Mouse (Mus musculus) forelimb bud, embryonic 11.5 days (tissue): ENCODE results near the gene Ush1g.
A peak's percentile ranks its signal among the peaks of the same experiment; 100 is the strongest.

Experiments
- DNase-seq: peaks from one replicate; pipeline ENCODE4 v3.0.0-alpha.2; 2012; ENCODE audit warnings: low read depth, low spot score

Gene Ush1g

DNA sequence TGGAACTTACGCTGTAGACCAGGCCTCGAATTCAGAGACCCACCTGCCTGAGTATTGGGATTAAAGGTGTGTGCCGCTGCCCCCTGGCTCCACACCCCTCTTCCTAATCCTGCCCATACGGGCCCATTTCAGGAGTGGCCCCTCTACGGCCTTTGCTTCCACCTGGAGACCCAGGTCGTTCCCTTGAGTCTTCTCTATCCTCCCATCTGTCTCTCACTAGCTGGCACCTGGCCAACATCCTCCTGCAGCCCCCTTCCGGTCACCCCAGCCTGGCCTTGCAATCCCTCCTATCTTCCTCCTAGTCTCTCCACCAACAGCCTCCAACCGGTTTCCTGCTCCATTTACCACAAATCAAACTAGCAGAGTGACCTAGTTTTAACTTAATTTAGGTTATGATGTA lies 32.0 kb downstream of the Ush1g start:
- DNase-seq = no peak

DNA sequence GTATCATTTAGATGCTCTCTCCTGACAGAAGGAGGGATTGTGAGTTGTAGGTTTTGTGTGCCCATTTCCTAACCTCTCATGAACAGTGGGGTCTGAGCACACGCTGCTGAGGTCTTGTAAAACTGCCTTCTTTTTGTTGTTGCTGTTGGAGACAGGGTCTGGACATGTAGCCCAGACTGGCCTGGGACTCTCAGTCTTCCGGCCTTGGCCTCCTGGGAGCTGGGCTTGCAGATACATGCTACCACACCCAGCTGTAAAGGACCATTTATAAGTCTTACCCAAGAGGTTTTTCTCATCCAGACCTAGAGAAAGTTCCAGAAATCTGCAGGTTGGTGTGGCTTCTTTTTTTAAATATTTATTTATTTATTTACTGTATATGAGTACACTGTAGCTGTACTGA lies 33.5 kb downstream of the Ush1g start:
- no peak for DNase-seq

DNA sequence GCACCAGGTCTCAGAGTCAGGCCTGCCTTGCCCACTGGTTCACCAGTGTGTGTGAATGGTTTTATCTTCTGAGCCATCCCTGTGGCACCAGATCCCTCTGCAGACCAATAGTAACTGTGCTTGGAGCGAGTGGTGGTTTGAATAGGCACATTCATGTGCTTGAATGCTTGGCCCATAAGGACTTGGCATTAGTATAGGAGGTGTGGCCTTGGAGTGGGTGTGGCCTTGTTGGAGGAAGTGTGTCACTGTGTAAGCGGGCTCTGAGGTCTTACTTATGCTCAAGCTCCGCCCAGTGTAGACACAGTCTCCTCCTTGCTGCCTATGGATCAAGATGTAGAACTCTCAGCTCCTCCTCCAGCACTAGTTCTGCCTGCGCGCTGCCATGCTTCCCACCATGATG lies 34.5 kb downstream of the Ush1g start:
- DNase-seq = no peak

- no peak for DNase-seq
Measured at GRCm38 (mm10) chr11:115286201-115286993, 35.4 kb downstream of the Ush1g start.

DNA sequence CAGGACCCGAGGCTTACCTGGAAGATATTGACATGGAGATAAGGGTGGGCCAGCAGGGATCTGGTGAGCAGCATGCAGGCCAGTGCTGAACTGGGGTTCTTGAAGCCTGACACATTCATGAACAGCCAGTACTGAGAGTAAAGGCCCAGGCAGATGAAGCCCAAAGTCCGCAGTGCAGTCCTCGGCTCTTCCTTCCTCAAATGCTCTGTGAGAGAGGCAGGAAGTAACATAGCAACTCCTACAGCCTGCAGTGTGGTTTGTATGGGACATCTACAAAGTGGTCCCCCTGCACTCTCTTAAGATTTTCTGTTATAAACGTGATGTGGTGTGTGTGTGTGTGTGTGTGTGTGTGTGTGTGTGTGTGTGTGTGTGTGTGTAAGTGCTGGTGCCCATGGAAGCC lies 36.6 kb downstream of the Ush1g start:
- no peak for DNase-seq

- no peak for DNase-seq
Measured at GRCm38 (mm10) chr11:115283891-115284620, 37.8 kb downstream of the Ush1g start.

DNA sequence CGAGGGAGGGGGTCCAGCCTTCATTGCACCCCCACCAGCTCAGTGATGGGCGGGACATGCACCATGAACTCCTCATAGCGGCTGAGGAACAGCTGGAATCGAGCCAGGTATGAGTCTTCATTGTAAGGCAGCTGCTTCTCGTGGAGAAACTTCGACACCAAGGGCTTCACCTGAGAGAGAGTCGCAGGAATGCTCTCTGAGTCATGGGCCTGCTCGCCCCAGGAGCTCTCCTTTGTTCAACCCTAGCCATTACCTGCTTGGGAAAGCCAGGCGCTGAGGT lies 38.4 kb downstream of the Ush1g start:
- DNase-seq = no peak

DNA sequence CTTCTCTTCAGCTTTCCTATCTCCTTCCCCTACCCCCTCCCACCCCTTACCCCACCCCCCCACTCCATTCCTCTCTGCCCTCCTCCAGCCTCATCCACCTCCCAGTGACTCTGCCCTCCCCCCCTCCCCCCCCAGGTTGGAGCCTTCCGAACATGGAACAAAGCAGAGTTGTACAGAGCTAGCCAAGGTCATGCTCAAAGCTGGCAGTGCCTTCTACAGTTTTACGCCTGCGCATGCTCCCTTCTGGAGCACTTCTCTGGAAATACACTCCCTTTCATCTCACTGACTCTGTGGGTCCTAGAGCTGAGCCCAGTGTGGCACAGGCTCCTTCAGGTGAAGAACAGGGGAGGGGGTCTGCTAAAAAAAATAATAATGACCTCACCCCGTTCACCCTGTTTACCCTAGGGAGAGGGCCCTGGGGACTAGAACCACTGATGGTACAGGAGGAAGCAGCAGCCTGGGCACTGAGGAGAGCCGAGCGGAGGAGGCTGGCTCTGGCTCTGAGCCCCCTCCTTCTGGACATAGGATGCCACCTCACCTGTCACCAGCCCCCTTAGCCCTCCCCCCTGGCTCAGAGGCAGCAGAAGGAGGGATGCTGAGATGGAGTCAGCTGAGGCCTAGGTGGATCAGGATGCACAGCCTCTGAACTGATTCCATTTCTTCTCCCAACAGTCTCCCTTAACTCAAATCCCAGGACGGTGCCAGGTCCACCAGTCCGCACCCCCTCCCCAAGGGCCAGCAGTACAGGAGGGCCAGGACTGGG lies 38.9 kb downstream of the Ush1g start:
- DNase-seq = no peak

- DNase-seq = no peak
Measured at GRCm38 (mm10) chr11:115282295-115282694, 39.5 kb downstream of the Ush1g start.

DNA sequence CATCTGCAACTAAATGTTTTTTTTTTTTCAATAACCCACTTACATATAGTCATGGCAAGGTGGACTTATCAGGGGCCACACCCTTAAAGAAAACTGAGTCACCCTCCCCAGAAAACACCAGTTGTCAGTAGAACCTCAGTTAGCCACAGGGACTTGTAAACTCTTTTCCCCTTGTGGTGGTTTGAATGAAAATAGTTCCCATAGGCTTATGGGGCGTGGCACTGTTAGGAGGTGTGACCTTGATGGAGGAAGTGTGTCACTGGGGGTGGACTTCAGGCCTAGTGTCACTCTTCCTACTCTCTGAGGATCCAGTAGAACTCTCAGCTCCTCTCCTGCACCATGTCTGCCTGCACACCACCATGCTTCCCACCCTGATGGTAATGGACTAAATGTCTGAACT lies 42.1 kb downstream of the Ush1g start:
- DNase-seq = no peak

GRCm38 (mm10) chr11:115278176-115278575 lies 43.7 kb downstream of the Ush1g start:
- DNase-seq = no peak

GRCm38 (mm10) chr11:115277604-115277975 lies 44.3 kb downstream of the Ush1g start:
- no peak for DNase-seq

GRCm38 (mm10) chr11:115276780-115277603 lies 44.8 kb downstream of the Ush1g start, which contains the start of gene Fdxr:
Gene Fdxr, minus strand, starts transcription at chr11:115277050.
- peak; percentile 99 for DNase-seq

DNA sequence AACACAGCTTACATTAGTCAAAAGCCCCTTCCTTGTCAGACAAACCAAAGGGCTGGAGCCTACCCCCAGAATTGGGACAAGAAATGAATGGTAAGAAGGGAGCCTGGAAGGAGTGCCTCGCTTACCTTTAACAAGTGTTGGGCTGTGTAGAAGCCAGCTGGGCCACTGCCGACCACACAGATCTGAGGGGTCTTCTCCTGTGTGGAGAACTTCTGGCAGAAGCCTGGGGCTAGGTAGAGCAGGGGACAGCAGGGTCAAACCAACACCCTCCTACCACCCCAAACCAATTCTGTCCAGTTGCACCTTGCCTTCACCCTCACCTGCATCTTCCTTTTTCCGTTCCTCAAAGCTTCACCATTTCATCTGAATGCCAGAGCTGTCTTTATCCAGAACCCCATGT lies 45.9 kb downstream of the Ush1g start:
- DNase-seq = no peak

GRCm38 (mm10) chr11:115275509-115275908 lies 46.3 kb downstream of the Ush1g start:
- DNase-seq = no peak

DNA sequence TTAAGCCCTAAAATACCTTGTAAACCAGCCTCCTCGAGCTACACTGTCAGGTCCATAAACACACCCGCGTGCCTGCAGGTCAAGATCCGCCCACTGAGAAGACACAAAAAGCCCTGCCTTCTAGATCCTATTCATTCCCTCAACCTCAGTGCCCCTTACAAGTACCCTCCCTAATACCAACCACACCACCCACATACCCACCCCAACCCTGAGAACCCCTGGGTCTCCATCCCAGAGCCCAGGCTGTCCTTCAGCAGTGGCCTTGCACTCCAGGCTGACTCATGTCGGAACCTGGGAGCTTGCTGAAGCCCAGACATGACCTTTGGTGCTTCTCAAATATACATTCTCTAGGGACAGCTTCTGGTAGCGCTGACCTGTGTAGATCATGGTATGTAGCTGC lies 47.1 kb downstream of the Ush1g start:
- no peak for DNase-seq

DNA sequence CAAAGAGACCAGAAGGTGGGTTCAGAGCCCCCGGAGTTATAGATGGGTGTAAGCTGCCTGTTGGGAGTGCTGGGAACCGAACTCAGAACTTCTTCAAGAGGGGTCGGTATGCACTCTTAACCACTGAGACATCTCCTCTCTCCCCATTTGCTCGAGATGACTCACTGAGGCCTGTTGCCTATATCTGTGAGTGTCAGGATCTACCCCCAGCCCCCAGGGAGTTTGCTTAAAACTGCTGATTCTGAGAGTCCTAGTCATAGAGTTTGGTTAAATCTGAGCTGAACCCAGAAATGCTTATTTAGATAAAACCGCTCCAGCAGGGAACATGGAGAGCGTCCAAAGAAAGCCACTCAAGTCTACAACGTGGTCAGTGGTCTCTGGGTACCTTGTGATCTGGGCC lies 47.7 kb downstream of the Ush1g start:
- no peak for DNase-seq

- DNase-seq = no peak
Measured at GRCm38 (mm10) chr11:115273735-115274134, 48.1 kb downstream of the Ush1g start.

DNA sequence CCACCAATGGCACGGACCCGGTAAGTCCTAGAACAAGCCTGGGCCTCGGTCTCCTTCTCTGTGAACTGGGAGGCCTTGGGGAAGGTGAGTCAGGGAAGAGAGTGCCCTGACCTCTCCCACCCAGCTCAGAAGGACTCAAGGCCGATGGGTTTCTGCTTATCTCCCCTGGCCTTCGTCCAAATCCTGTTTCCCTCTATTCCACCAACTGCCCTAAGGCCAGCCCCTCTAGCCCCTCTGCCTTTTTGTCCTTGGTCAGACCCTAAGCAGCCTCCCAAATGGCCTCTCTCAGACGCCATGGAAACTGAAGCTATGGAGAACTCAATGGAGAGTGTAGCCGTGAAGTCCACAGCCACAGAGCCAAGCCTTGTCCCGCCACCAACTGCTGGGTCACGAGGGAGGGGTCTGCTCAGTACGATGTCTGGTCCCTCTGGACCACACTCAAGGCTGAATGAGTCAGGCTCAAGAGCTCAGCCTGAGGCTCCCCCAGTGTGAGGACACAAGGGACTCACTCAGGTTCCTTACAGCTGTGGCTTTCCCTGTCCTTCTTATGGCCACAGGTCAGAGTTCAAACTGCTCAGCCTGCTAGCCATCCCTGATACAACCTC lies 48.8 kb downstream of the Ush1g start:
- DNase-seq = no peak

- DNase-seq = no peak
Measured at GRCm38 (mm10) chr11:115271481-115271880, 50.4 kb downstream of the Ush1g start.

DNA sequence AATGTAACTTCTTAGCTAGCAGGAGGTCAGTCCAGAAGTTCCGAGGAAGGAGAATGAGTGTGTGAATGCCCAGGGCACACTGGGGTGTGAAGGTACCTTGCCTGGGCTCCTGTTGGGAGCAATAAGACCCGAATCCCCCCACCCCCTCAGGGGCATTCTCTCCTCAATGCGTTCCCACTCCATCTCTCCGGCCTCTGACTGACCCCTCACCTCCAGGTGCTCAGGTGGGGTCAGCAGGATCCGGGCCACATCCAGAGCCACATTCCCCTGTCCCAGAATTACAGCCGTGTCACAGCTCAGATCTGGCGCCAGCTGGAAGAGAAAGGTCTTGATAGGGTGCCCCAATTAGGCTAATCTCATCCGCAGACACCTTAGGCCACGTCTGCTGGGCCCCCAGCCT lies 50.8 kb downstream of the Ush1g start:
- no peak for DNase-seq
